27 mouse cellular contexts compared by ENCODE assay signal in the genomic region with DNA sequence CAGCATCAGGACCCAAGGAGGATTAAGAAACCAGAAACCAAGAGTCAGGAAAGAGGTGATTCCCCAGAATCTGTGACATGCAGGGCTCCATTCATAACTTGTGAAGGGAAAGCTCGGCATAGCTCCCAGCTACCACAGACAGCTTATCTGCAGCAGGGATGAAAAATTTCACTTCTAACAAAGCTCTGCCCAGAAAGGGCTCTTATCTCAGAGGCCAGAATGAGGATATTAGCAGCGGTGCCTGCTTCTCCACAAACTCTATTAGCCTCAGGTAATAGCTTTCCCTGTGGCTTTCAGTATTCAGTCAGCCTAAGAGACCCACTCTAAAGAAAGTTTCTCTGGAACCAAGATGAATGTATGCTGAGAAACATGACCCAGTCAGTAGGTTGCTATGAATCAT.
DNase-seq lines count a peak whose midpoint lies in the region; ATAC-seq and TF ChIP-seq lines count a peak whose summit lies in the region.
"Had no signal": no experiment of that assay in that cellular context is flagged by ENCODE, and none has a peak within 500 bp of the region (broad histone marks: within the 10 kb centered on the region; RNA-seq: fewer than 3 reads in every experiment).

No protein-coding gene starts in this region.

- peaks cover 11% of the 10 kb centered on the region for H3K4me1 ChIP-seq in heart, embryonic 13.5 days
- no peaks in the 10 kb centered on the region for H3K4me1 ChIP-seq in midbrain, embryonic 15.5 days
- H3K4me1 ChIP-seq in midbrain, embryonic 11.5 days (ENCODE audit: control insufficient read depth, insufficient read depth, low read length): no peaks in the 10 kb centered on the region
- H3K4me1 ChIP-seq: forebrain, embryonic 10.5 days; forebrain, embryonic 13.5 days; hindbrain, embryonic 10.5 days; hindbrain, embryonic 13.5 days had no signal

- no peak overlapping the region for H3K4me3 ChIP-seq in heart, embryonic 13.5 days
- no peak overlapping the region for H3K4me3 ChIP-seq in midbrain, embryonic 15.5 days
- no peak overlapping the region for H3K4me3 ChIP-seq in midbrain, embryonic 11.5 days (ENCODE audit: low read depth, low read length)
- H3K4me3 ChIP-seq: forebrain, embryonic 10.5 days; forebrain, embryonic 13.5 days; heart, embryonic 15.5 days; hindbrain, embryonic 10.5 days; hindbrain, embryonic 13.5 days had no signal

- H3K9me3 ChIP-seq in heart, embryonic 13.5 days: no peaks in the 10 kb centered on the region
- H3K9me3 ChIP-seq in midbrain, embryonic 15.5 days: no peaks in the 10 kb centered on the region
- H3K9me3 ChIP-seq in midbrain, embryonic 11.5 days (ENCODE audit: control insufficient read depth, low read length): no peaks in the 10 kb centered on the region
- H3K9me3 ChIP-seq: forebrain, embryonic 10.5 days; forebrain, embryonic 13.5 days; heart, embryonic 15.5 days; hindbrain, embryonic 10.5 days had no signal

- no peak for DNase-seq in heart, adult 11 months
- DNase-seq in midbrain, embryonic 11.5 days (ENCODE audit: low spot score, missing footprints): no peak
- DNase-seq in brain, embryonic 14.5 days (ENCODE audit: low read depth): peak; percentile 62
- DNase-seq in thymus, postnatal 0 days (ENCODE audit: low spot score): no peak
- DNase-seq: adrenal gland, postnatal 10 days; adrenal gland, postnatal 36 days; B cell, adult 2 months; cerebellum, adult 11-12 months; cerebellum, adult 8-10 months; cerebellum, postnatal 10 days; cerebellum, postnatal 36 days; gastrocnemius, postnatal 10 days; gastrocnemius, postnatal 36 days; heart, postnatal 36 days had no signal

- no peak for TF ChIP-seq CTCF in brain, embryonic 14.5 days (IDR thresholded peaks at IDR 0.05; ENCODE audit: borderline replicate concordance, extremely low read depth, insufficient read depth, insufficient read length)

- WGBS in heart, embryonic 13.5 days: 7% methylated on average over 2 of the region's 2 CpGs
- WGBS in midbrain, embryonic 15.5 days: 60% methylated on average over 2 of the region's 2 CpGs
- 71% methylated on average over 2 of the region's 2 CpGs for WGBS in midbrain, embryonic 11.5 days

- H3K9ac ChIP-seq in heart, embryonic 13.5 days: no peak overlapping the region
- H3K9ac ChIP-seq in midbrain, embryonic 15.5 days: no peak overlapping the region
- no peak overlapping the region for H3K9ac ChIP-seq in midbrain, embryonic 11.5 days (ENCODE audit: low read length)
- H3K9ac ChIP-seq: forebrain, embryonic 13.5 days; heart, embryonic 15.5 days; hindbrain, embryonic 13.5 days had no signal

- H3K27ac ChIP-seq in heart, embryonic 13.5 days (replicated peaks): no peak overlapping the region
- no peak overlapping the region for H3K27ac ChIP-seq in midbrain, embryonic 15.5 days
- no peak overlapping the region for H3K27ac ChIP-seq in midbrain, embryonic 11.5 days (ENCODE audit: low read depth, low read length)
- H3K27ac ChIP-seq: forebrain, embryonic 10.5 days; forebrain, embryonic 13.5 days; heart, embryonic 15.5 days; hindbrain, embryonic 10.5 days; hindbrain, embryonic 13.5 days had no signal

- no peaks in the 10 kb centered on the region for H3K36me3 ChIP-seq in heart, embryonic 13.5 days
- no peaks in the 10 kb centered on the region for H3K36me3 ChIP-seq in midbrain, embryonic 15.5 days (replicated peaks)
- no peaks in the 10 kb centered on the region for H3K36me3 ChIP-seq in midbrain, embryonic 11.5 days (ENCODE audit: control insufficient read depth, insufficient read depth, low read length)
- H3K36me3 ChIP-seq: forebrain, embryonic 10.5 days; G1E; heart, embryonic 15.5 days; hindbrain, embryonic 10.5 days; hindbrain, embryonic 13.5 days had no signal

- no peak for TF ChIP-seq POLR2A in brain, embryonic 14.5 days (IDR thresholded peaks at IDR 0.05; ENCODE audit: borderline replicate concordance, extremely low read depth, insufficient read depth, insufficient read length, poor library complexity, severe bottlenecking)

- no peaks in the 10 kb centered on the region for H3K27me3 ChIP-seq in heart, embryonic 13.5 days (replicated peaks)
- no peaks in the 10 kb centered on the region for H3K27me3 ChIP-seq in midbrain, embryonic 15.5 days (replicated peaks)
- H3K27me3 ChIP-seq in midbrain, embryonic 11.5 days (ENCODE audit: control insufficient read depth, insufficient read depth, low read length): no peaks in the 10 kb centered on the region
- H3K27me3 ChIP-seq: CH12.LX; forebrain, embryonic 13.5 days; heart, embryonic 15.5 days; hindbrain, embryonic 13.5 days; Patski had no signal

- H3K4me2 ChIP-seq in heart, embryonic 13.5 days: 0 out of 2 replicates have a peak overlapping the region, but pooled peaks have one; percentile 9
- H3K4me2 ChIP-seq in midbrain, embryonic 15.5 days: no peak overlapping the region
- H3K4me2 ChIP-seq in midbrain, embryonic 11.5 days: no peak overlapping the region
- H3K4me2 ChIP-seq: forebrain, embryonic 13.5 days; heart, embryonic 11.5 days; heart, embryonic 15.5 days; hindbrain, embryonic 13.5 days had no signal

- no peak for ATAC-seq in heart, embryonic 13.5 days (ENCODE audit: extremely low read depth, insufficient number of reproducible peaks, low FRiP score, low TSS enrichment)
- ATAC-seq in midbrain, embryonic 15.5 days (replicated peaks): peak; percentile 42; the same call in 1 of the 2 replicates
- no peak for ATAC-seq in midbrain, embryonic 11.5 days (ENCODE audit: low FRiP score)
- ATAC-seq: forebrain, embryonic 13.5 days; forebrain, embryonic 16.5 days; hindbrain, embryonic 16.5 days; Patski had no signal
